Mouse (Mus musculus) hindbrain, embryonic 14.5 days (tissue): ENCODE measurements around the gene H2afb2. TPM values are rescaled to one million over a fixed set of nuclear protein-coding genes. Genes with fewer than 3 reads are reported as not detected.

Experiments
- ATAC-seq: fragments of 200-750 bp; cut with Nextera tagmentation; 2 replicates; pipeline ENCODE4 v1.8.0; 2017; ENCODE audit warnings: moderate number of reproducible peaks, mild to moderate bottlenecking, moderate TSS enrichment, moderate library complexity; ENCODE audit not compliant: low FRiP score
- DNase-seq: peaks from one replicate; pipeline ENCODE4 v3.0.0-alpha.2; 2015; ENCODE audit warnings: low spot score
- H3K27ac ChIP-seq: fragments of 300-500 bp; sonication (generic); 2 replicates; pipeline ENCODE4 v1.5.1; 2014; ENCODE audit warnings: mild to moderate bottlenecking, moderate library complexity
- H3K27me3 ChIP-seq: fragments of 300-500 bp; sonication (generic); 2 replicates; pipeline ENCODE4 v1.6.1; 2014; ENCODE audit warnings: mild to moderate bottlenecking, low read length, mixed read lengths; ENCODE audit not compliant: control insufficient read depth, insufficient read depth
- H3K36me3 ChIP-seq: fragments of 300-500 bp; sonication (generic); replicated peaks from 2 replicates; pipeline ENCODE4 v1.6.1; 2014; ENCODE audit not compliant: control insufficient read depth, insufficient read depth
- H3K4me1 ChIP-seq: fragments of 300-500 bp; sonication (generic); replicated peaks from 2 replicates; pipeline ENCODE4 v1.6.1; 2014; ENCODE audit warnings: antibody characterized with exemption, low read length, mixed read lengths; ENCODE audit not compliant: control insufficient read depth, insufficient read depth
- H3K4me2 ChIP-seq: fragments of 300-500 bp; sonication (generic); replicated peaks from 2 replicates; pipeline ENCODE4 v1.6.1; 2014; ENCODE audit warnings: mild to moderate bottlenecking, moderate library complexity
- H3K4me3 ChIP-seq: fragments of 300-500 bp; sonication (generic); replicated peaks from 2 replicates; pipeline ENCODE4 v1.5.1; 2014; ENCODE audit warnings: mild to moderate bottlenecking, low read length
- H3K9ac ChIP-seq: fragments of 300-500 bp; sonication (generic); 2 replicates; pipeline ENCODE4 v1.6.1; 2014
- H3K9me3 ChIP-seq: fragments of 300-500 bp; sonication (generic); 2 replicates; pipeline ENCODE4 v1.6.1; 2016; ENCODE audit warnings: low read length; ENCODE audit not compliant: control insufficient read depth
- WGBS: fragments of 180-500 bp; shearing (Covaris S2); extraction: QIAGEN DNeasy Blood & Tissue Kit; methylation state at CpG from one replicate; pipeline ENCODE4 v1.1.7; 2014; 5-methylcytosine and 5-hydroxymethylcytosine counted together
- polyA plus RNA-seq: library from polyadenylated mRNA; unstranded; fragments of >200 nt; fragmentation: Nextera tagmentation; extraction: Ambion mirVana; gene quantifications from 2 replicates; pipeline ENCODE4 v1.2.1, GENCODE M21; 2014

The H2afb2 gene
- polyA plus RNA-seq: not detected in 2 replicates

DNA sequence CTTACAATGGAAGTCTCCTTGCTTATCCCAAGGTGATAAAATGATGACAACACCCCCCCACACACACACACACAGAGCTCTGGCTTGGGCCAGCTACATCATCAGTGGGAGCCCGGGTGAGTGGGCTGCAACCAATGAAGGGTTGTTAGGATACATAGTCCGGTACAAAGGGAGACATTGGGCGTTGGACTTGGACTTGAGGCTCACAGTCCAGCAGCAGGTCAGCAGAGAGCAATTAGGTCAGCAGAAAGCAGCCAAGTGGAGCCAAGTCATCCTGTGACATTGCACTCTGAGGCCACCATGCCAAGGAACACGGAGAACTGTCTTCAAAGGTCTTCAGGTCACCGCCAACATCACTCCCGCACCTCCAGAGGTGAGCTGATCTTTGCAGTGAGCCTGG lies at the start of gene H2afb2:
H2afb2 (plus strand) TSS at position 301 of the 400 bp plus-strand sequence.
- H3K27ac ChIP-seq: no peak within 1 kb of the TSS
- no peak within 1 kb of the TSS for H3K4me3 ChIP-seq
- ATAC-seq (no peak), DNase-seq (no peak)
- no peak within 1 kb of the TSS for H3K4me2 ChIP-seq
- no peaks in the 10 kb centered on the region for H3K36me3 ChIP-seq
- 83% methylated on average over 6 of the region's 6 CpGs for WGBS
- H3K27me3 ChIP-seq: no peaks in the 10 kb centered on the region
- H3K4me1 ChIP-seq: no peaks in the 10 kb centered on the region
- H3K9ac ChIP-seq: no peak within 1 kb of the TSS
- no peaks in the 10 kb centered on the region for H3K9me3 ChIP-seq

Other genes with a start within 250 kb of the H2afb2 start
- not detected in 2 replicates for gene Cpxcr1, start 232.2 kb upstream of the H2afb2 start, polyA plus RNA-seq